In genomic region chr3:108101594-108101993, GRCm38 (mm10) we compare ENCODE assay signal across 25 mouse cellular contexts. TPM values are rescaled to one million over a fixed set of nuclear protein-coding genes. Genes with fewer than 3 reads are reported as not detected.
A peak's percentile ranks its signal among the peaks of the same experiment; 100 is the strongest.
DNase-seq lines count a peak whose midpoint lies in the region; ATAC-seq and TF ChIP-seq lines count a peak whose summit lies in the region.
"Had no signal": no experiment of that assay in that cellular context is flagged by ENCODE, and none has a peak within 500 bp of the region (broad histone marks: within the 10 kb centered on the region; RNA-seq: fewer than 3 reads in every experiment).

No protein-coding gene starts in this region.

- H3K9me3 ChIP-seq in heart, embryonic 12.5 days (replicated peaks): no peaks in the 10 kb centered on the region
- no peaks in the 10 kb centered on the region for H3K9me3 ChIP-seq in liver, embryonic 12.5 days (replicated peaks)
- no peaks in the 10 kb centered on the region for H3K9me3 ChIP-seq in forebrain, embryonic 14.5 days (replicated peaks; ENCODE audit: control insufficient read depth, low read length)
- H3K9me3 ChIP-seq in midbrain, postnatal 0 days (ENCODE audit: low read length): no peaks in the 10 kb centered on the region
- H3K9me3 ChIP-seq: heart, embryonic 15.5 days; intestine, embryonic 15.5 days; limb, embryonic 12.5 days had no signal

- no peaks in the 10 kb centered on the region for H3K36me3 ChIP-seq in heart, embryonic 12.5 days
- peaks cover 21% of the 10 kb centered on the region for H3K36me3 ChIP-seq in liver, embryonic 12.5 days
- peaks cover 13% of the 10 kb centered on the region; the same call in 1 of the 2 replicates for H3K36me3 ChIP-seq in forebrain, embryonic 14.5 days (ENCODE audit: control insufficient read depth, insufficient read depth, low read length)
- 0 out of 2 replicates have a peak, but pooled peaks cover 3% of the 10 kb centered on the region for H3K36me3 ChIP-seq in midbrain, postnatal 0 days (ENCODE audit: insufficient read depth, low read length)

- H3K4me3 ChIP-seq in heart, embryonic 12.5 days: no peak overlapping the region
- no peak overlapping the region for H3K4me3 ChIP-seq in liver, embryonic 12.5 days
- H3K4me3 ChIP-seq in forebrain, embryonic 14.5 days (ENCODE audit: low read depth, low read length): no peak overlapping the region
- no peak overlapping the region for H3K4me3 ChIP-seq in midbrain, postnatal 0 days (ENCODE audit: low read depth, low read length)
- H3K4me3 ChIP-seq: heart, embryonic 15.5 days; intestine, embryonic 15.5 days; limb, embryonic 12.5 days had no signal

- ATAC-seq in heart, embryonic 12.5 days (ENCODE audit: insufficient number of reproducible peaks, low FRiP score): no peak
- no peak for ATAC-seq in liver, embryonic 12.5 days
- peak; percentile 90 for ATAC-seq in forebrain, embryonic 14.5 days
- ATAC-seq in midbrain, postnatal 0 days (ENCODE audit: low FRiP score): no peak
- ATAC-seq: intestine, embryonic 15.5 days had no signal

- peaks cover 25% of the 10 kb centered on the region for H3K4me1 ChIP-seq in heart, embryonic 12.5 days (replicated peaks)
- H3K4me1 ChIP-seq in liver, embryonic 12.5 days: peaks cover 82% of the 10 kb centered on the region
- peaks cover 18% of the 10 kb centered on the region for H3K4me1 ChIP-seq in forebrain, embryonic 14.5 days (ENCODE audit: control insufficient read depth, insufficient read depth, low read length)
- H3K4me1 ChIP-seq in midbrain, postnatal 0 days (ENCODE audit: insufficient read depth, low read length): no peaks in the 10 kb centered on the region
- H3K4me1 ChIP-seq: intestine, embryonic 15.5 days; limb, embryonic 12.5 days had no signal

- no peak for DNase-seq in heart, postnatal 10 days
- no peak for DNase-seq in liver
- peak; percentile 92 for DNase-seq in forebrain, embryonic 14.5 days (ENCODE audit: low spot score)
- peak; percentile 31 for DNase-seq in midbrain, postnatal 0 days (ENCODE audit: low spot score)
- DNase-seq in kidney, postnatal 25 days: no peak
- DNase-seq: adrenal gland, postnatal 36 days; cerebellum, adult 2 months; cerebellum, postnatal 36 days; gastrocnemius, postnatal 10 days; heart, adult 11 months; kidney, postnatal 4 days; lung, postnatal 10 days; right cerebral cortex, postnatal 25 days had no signal

- no peaks in the 10 kb centered on the region for H3K27me3 ChIP-seq in heart, embryonic 12.5 days (replicated peaks)
- no peaks in the 10 kb centered on the region for H3K27me3 ChIP-seq in liver, embryonic 12.5 days (replicated peaks)
- no peaks in the 10 kb centered on the region for H3K27me3 ChIP-seq in forebrain, embryonic 14.5 days (replicated peaks; ENCODE audit: control insufficient read depth, insufficient read depth, low read length)
- no peaks in the 10 kb centered on the region for H3K27me3 ChIP-seq in midbrain, postnatal 0 days (ENCODE audit: insufficient read depth, low read length)
- H3K27me3 ChIP-seq: CH12.LX; heart, embryonic 15.5 days; intestine, embryonic 15.5 days; limb, embryonic 12.5 days had no signal

- intact Hi-C loops in heart, postnatal 10 days (cut with DNase I): no loop called here

- no peak overlapping the region for H3K27ac ChIP-seq in heart, embryonic 12.5 days (ENCODE audit: poor library complexity, severe bottlenecking)
- peak overlapping the region; percentile 59 for H3K27ac ChIP-seq in liver, embryonic 12.5 days
- H3K27ac ChIP-seq in forebrain, embryonic 14.5 days (ENCODE audit: low read depth, low read length): peak overlapping the region; percentile 73
- 0 out of 2 replicates have a peak overlapping the region, but pooled peaks have one; percentile 12 for H3K27ac ChIP-seq in midbrain, postnatal 0 days (ENCODE audit: low read depth, low read length)
- H3K27ac ChIP-seq: heart, embryonic 15.5 days; intestine, embryonic 15.5 days; limb, embryonic 12.5 days had no signal

- H3K4me2 ChIP-seq in heart, embryonic 12.5 days: no peak overlapping the region
- H3K4me2 ChIP-seq in liver, embryonic 12.5 days: no peak overlapping the region
- H3K4me2 ChIP-seq in forebrain, embryonic 14.5 days (ENCODE audit: low read length): no peak overlapping the region; the same call in 1 of the 2 replicates
- no peak overlapping the region for H3K4me2 ChIP-seq in midbrain, postnatal 0 days (ENCODE audit: low read depth, low read length, poor library complexity, severe bottlenecking)
- H3K4me2 ChIP-seq: heart, embryonic 15.5 days; intestine, embryonic 15.5 days; limb, embryonic 12.5 days had no signal

- peak overlapping the region; percentile 28; the same call in 1 of the 2 replicates for H3K9ac ChIP-seq in heart, embryonic 12.5 days
- no peak overlapping the region for H3K9ac ChIP-seq in liver, embryonic 12.5 days
- H3K9ac ChIP-seq in forebrain, embryonic 14.5 days (ENCODE audit: low read length): no peak overlapping the region
- H3K9ac ChIP-seq in midbrain, postnatal 0 days (replicated peaks; ENCODE audit: low read length, poor library complexity, severe bottlenecking): no peak overlapping the region
- H3K9ac ChIP-seq: heart, embryonic 15.5 days; intestine, embryonic 15.5 days; limb, embryonic 12.5 days had no signal

- TF ChIP-seq CTCF in midbrain, postnatal 0 days (IDR thresholded peaks at IDR 0.05): no peak

- WGBS in heart, embryonic 12.5 days: 52% methylated on average over 3 of the region's 3 CpGs
- WGBS in liver, embryonic 12.5 days (ENCODE audit: insufficient replicate concordance): 61% methylated on average over 3 of the region's 3 CpGs
- 7% methylated on average over 3 of the region's 3 CpGs for WGBS in forebrain, embryonic 14.5 days
- 34% methylated on average over 3 of the region's 3 CpGs for WGBS in midbrain, postnatal 0 days

RNA-seq across cellular contexts. Expression of gene Gnat2, which starts 9.0 kb away (rescaled TPM):
- 0.54 and 0.98 TPM in 2 replicates for polyA plus RNA-seq in heart, embryonic 12.5 days (2016; fragmentation: Nextera tagmentation; extraction: Ambion mirVana)
- under 1 TPM in 1 of 2 experiments, not detected in 1; 0.38 TPM for total RNA-seq in heart, postnatal 10 days (2021)
- polyA plus RNA-seq in liver, embryonic 12.5 days (2016; fragmentation: Nextera tagmentation; extraction: Ambion mirVana): 2.7 and 3.3 TPM in 2 replicates
- 0.28 and 0.36 TPM in 2 replicates for polyA plus RNA-seq in forebrain, embryonic 14.5 days (2014; fragmentation: Nextera tagmentation; extraction: Ambion mirVana)
- 0.28 TPM in 1 of 2 replicates, not detected in the other for total RNA-seq in midbrain, postnatal 0 days (2014; rRNA removed)
- polyA plus RNA-seq in midbrain, postnatal 0 days (2015; fragmentation: Nextera tagmentation; extraction: Ambion mirVana): 0.26 and 0.28 TPM in 2 replicates
- total RNA-seq: layer of hippocampus, postnatal 14 days; left cerebral cortex, postnatal 10 days; neutrophil, adult 5-6 weeks had no signal

RNA-seq across cellular contexts. Expression of gene Ampd2, which starts 15.1 kb away (rescaled TPM):
- polyA plus RNA-seq in heart, embryonic 12.5 days (2016; fragmentation: Nextera tagmentation; extraction: Ambion mirVana): 40.0 and 41.6 TPM in 2 replicates
- 10 to 100 TPM; 12.2 to 14.7 TPM for total RNA-seq in heart, postnatal 10 days (2021)
- 77.4 and 80.6 TPM in 2 replicates for polyA plus RNA-seq in liver, embryonic 12.5 days (2016; fragmentation: Nextera tagmentation; extraction: Ambion mirVana)
- 27.1 and 39.0 TPM in 2 replicates for polyA plus RNA-seq in forebrain, embryonic 14.5 days (2014; fragmentation: Nextera tagmentation; extraction: Ambion mirVana)
- 58.4 and 79.8 TPM in 2 replicates for total RNA-seq in midbrain, postnatal 0 days (2014; rRNA removed)
- 58.8 and 60.0 TPM in 2 replicates for polyA plus RNA-seq in midbrain, postnatal 0 days (2015; fragmentation: Nextera tagmentation; extraction: Ambion mirVana)

RNA-seq across cellular contexts. Expression of gene Gnai3, which starts 44.4 kb away (rescaled TPM):
- 94.9 and 97.0 TPM in 2 replicates for polyA plus RNA-seq in heart, embryonic 12.5 days (2016; fragmentation: Nextera tagmentation; extraction: Ambion mirVana)
- 10 to 100 TPM; 35.1 to 37.9 TPM for total RNA-seq in heart, postnatal 10 days (2021)
- polyA plus RNA-seq in liver, embryonic 12.5 days (2016; fragmentation: Nextera tagmentation; extraction: Ambion mirVana): 89.0 and 91.7 TPM in 2 replicates
- polyA plus RNA-seq in forebrain, embryonic 14.5 days (2014; fragmentation: Nextera tagmentation; extraction: Ambion mirVana): 157 and 172 TPM in 2 replicates
- 70.8 and 97.2 TPM in 2 replicates for total RNA-seq in midbrain, postnatal 0 days (2014; rRNA removed)
- polyA plus RNA-seq in midbrain, postnatal 0 days (2015; fragmentation: Nextera tagmentation; extraction: Ambion mirVana): 87.4 and 93.6 TPM in 2 replicates

RNA-seq across cellular contexts. Expression of gene Gpr61, which starts 53.1 kb away (rescaled TPM):
- 0.19 and 0.27 TPM in 2 replicates for polyA plus RNA-seq in heart, embryonic 12.5 days (2016; fragmentation: Nextera tagmentation; extraction: Ambion mirVana)
- total RNA-seq in heart, postnatal 10 days (2021): not detected
- 0.04 TPM in 1 of 2 replicates, not detected in the other for polyA plus RNA-seq in liver, embryonic 12.5 days (2016; fragmentation: Nextera tagmentation; extraction: Ambion mirVana)
- polyA plus RNA-seq in forebrain, embryonic 14.5 days (2014; fragmentation: Nextera tagmentation; extraction: Ambion mirVana): 1.0 and 1.5 TPM in 2 replicates
- total RNA-seq in midbrain, postnatal 0 days (2014; rRNA removed): 12.2 and 12.8 TPM in 2 replicates
- 7.8 and 8.4 TPM in 2 replicates for polyA plus RNA-seq in midbrain, postnatal 0 days (2015; fragmentation: Nextera tagmentation; extraction: Ambion mirVana)
- total RNA-seq: CH12.LX; hematopoietic stem cell, adult 5-6 weeks; megakaryocyte progenitor cell, adult 5-6 weeks had no signal
- polyA plus RNA-seq: spleen, adult 2 months had no signal

RNA-seq across cellular contexts. Expression of gene Gstm4, which starts 56.9 kb away (rescaled TPM):
- polyA plus RNA-seq in heart, embryonic 12.5 days (2016; fragmentation: Nextera tagmentation; extraction: Ambion mirVana): 13.4 and 13.8 TPM in 2 replicates
- total RNA-seq in heart, postnatal 10 days (2021): 10 to 100 TPM; 11.1 to 13.3 TPM
- polyA plus RNA-seq in liver, embryonic 12.5 days (2016; fragmentation: Nextera tagmentation; extraction: Ambion mirVana): 16.2 and 16.6 TPM in 2 replicates
- 15.3 and 17.6 TPM in 2 replicates for polyA plus RNA-seq in forebrain, embryonic 14.5 days (2014; fragmentation: Nextera tagmentation; extraction: Ambion mirVana)
- 4.1 and 4.5 TPM in 2 replicates for total RNA-seq in midbrain, postnatal 0 days (2014; rRNA removed)
- 25.6 and 25.9 TPM in 2 replicates for polyA plus RNA-seq in midbrain, postnatal 0 days (2015; fragmentation: Nextera tagmentation; extraction: Ambion mirVana)

Comparison
In these comparisons a context has a peak if more than half of its experiments do, and no peak if none do; other contexts are left out.
1. DNase-seq: peak in forebrain, embryonic 14.5 days (single experiment) and midbrain, postnatal 0 days (single experiment); none in heart, postnatal 10 days (0 of 2), liver (single experiment) and kidney, postnatal 25 days (0 of 2).